Mouse (Mus musculus) urinary bladder, postnatal 25 days (tissue): ENCODE data around the gene Ugt1a8.

Experiments
- DNase-seq: peaks from one replicate; pipeline ENCODE4 v3.0.0; 2022; ENCODE audit warnings: low spot score

Gene Ugt1a8

DNA sequence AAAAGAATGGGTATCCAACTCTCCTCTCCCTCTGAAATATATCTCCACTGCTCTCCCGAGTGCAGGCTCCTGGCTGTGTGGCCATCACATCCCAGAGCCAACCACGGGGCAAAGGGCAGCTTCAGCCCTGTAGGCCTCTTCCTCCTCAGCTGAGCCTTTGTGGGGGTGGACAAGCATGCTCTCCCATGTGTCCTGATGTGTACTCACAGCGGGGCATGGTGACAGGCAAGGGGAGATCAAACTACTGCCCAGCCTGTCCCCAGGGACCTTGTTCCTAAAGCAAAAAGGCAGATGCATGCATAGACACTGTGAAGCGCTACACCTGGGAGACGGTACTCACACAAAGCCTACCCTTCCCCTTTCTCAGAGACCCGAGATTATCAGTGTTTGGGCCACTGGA is 172.5 kb downstream of the Ugt1a8 start:
- DNase-seq, result no peak

DNA sequence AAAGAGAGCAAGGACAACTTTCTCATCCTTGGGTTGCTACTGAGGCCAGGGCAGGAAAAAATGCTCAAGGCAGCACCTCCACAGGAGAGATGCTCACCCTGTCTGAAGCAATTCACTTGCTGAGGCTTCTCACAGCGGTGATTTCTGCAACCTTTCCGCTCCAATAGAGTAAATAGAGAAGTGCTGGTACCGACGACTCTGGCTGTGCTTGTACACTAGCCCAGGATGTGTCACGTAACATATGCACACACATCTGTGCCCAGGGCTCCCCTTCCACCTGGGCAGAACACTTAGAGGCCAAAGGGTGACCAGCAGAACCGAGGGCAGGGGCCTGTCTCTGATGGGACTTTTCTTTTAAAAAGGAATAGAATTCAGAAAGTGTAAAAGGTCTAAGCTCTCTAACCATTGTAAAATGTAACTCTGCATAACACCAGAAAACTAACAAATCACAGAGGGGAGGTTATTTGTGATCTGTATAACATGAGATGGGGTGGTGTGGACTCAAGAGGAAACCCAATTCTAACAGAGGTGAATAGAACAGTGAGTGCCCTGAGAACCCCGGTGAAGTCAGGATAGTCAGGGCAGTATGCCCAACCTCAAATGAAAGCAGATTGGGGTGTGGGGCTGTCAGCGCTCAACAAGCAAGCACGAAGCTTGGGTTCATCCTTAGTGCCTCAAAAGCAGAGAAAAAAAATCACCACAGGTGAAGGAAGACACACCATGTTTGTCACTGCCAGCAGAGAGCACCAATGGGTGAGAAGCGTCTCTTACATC is 173.2 kb downstream of the Ugt1a8 start:
- no peak for DNase-seq

DNA sequence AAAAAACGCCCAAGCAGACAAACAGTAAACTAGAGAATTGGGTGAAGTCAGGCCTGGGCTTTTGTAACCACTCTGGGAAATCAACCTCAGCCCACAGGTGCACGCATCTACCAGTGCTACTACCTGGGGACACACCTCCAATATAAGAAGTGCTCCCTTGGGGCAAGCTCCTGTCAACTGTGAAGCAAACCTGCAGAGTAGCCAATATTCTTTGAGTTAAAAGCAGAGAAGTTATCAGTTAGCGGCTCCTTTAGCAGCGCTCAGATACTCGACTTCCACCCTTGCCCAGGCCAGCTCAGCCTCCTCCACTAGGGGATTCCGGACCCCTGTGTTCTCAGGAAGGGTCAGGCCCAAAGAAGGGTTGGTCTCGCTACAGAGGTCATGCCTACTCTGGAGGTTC is 174.1 kb downstream of the Ugt1a8 start:
- DNase-seq, result peak; percentile 57

DNA sequence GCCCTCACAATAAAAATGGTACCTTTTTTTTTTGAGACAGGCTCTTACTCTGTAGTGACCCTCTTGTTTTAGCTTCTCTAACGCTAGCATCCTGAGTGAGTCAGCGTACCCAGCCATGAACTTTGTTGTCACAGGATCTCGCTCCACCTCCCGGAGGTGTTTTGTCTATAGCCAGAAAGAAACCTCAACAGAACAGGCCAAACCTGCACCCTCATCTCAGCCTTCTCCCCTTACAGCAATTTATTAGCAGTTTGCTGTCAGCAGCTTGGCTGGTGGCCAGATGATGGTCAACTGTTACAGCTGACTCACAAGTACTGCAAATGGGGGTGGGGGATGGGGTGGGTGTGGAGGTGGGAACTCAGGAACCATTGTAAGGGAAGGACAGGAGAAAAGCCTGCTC is 174.6 kb downstream of the Ugt1a8 start:
- DNase-seq, result peak; percentile 99

DNA sequence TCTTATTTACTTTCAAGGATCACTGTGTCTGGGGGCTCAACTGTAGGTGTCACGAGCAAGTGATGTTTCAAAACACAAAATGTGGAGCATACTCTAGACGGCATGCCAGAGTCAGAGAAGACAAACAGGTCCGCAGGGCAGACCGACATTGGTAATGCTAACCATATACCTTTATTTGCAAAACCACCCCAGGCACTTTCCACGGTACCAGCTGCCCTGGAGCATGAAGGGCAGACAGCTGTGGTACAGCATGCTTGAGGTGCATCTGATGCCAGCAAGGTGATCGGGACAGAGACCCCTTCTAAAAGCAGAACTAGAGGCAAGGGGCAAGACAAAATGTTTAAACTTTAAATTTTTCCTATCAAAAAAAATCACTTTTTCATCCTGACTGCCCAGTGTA is 175.3 kb downstream of the Ugt1a8 start:
- no peak for DNase-seq

DNA sequence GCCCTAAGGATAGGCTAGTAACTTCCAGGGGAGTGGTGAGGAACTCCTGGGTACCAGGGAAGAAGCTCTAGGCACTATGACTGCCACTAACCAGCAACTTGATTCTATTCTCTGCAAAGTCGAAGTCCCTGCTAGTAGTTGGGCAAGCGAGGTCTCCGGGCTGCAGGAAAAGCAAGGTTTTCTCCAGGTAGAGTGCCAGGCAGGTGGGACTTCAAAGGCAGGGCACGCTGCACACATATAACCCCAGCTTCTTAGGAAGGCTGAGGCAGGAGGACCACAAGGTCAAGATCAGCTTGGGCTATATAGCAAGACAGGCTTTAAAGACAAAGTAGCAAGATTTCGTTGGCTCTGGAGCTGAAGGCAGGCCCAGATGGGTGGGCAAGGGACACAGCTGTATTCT is 176.2 kb downstream of the Ugt1a8 start:
- no peak for DNase-seq

DNA sequence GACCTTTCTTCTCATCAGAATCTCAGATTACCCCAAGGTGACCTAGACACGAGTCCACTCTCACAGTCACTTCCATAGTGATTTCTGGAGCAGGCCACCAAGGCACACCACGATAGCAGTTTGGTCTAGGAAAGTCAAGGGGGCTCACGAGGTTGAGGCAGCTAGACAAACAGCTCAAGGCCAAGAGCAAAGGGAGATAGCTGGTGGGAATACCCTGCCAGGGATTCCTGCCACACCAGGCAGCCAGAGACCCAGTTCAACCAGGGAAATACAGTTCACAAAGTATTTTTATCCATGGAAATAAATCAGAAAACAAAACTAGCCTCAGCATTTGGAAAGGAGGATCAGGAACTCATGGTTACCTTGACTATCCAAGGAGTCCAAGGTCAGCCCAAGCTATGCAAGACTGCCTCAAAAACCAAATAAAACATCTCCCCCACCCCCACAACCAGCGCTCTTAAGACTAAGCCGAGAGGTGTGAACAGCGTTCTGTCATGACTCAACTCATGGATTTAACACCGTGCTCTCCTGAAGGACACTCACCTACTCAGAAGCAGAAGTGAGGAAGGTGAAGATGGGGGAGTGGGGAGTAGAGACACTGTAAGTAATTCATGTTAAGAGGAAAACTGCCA is 176.7 kb downstream of the Ugt1a8 start:
- no peak for DNase-seq

DNA sequence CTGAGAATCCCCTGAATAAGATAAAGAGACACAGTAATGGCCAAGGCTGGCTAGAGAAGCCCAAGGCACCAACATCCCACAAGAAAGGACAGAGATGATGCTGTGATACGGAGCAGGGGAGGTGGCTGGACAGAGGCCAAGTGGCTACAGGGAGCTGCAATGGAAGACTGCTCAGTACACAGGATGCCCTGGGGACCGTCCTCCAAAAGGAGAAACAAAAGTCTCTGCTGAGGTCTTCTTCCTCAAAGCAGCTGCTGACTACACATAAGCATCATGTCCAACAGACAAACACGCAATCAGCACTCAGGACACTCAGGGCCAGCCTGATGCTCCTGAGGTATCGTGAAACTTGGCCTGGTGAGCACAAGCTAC is 177.2 kb downstream of the Ugt1a8 start:
- no peak for DNase-seq

DNA sequence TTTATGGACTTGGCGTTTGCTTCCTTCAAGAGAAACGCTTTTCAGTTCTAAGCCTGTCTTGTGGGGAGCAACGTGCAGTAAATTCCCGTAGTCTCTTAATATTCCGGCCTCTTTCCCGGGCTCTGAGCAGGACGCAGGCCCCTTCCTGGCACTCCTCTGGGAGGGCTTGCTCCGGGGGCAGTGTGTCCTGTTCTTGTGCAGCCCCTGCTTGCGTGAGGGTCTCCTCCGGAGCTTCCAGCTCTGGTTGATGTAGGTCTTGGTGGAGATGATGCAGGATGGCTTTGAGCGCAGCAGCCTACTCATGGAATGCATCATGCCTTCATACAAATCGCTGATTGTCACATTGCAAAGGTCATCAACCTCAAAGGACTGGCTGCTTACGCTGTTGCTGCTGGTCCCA is 178.5 kb downstream of the Ugt1a8 start:
- DNase-seq, result no peak

DNA sequence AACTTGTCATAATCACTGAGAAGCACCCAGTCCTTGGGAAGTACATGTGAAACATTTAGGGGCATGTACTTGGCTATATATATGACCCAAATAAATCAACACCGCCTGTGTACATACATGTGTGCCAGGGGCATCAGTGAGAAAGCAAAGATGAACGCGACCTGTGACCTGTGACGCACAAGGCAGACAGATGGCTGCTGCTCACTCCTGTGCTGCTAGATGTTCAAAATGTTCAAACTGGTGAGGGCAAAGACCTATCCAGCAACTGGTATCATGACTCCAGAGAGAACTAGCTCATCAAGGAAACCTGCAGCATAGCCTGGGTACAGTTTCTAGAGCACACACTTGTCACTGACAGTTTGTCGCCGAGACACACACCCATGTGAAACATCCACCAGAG is 179.9 kb downstream of the Ugt1a8 start:
- DNase-seq, result no peak

DNA sequence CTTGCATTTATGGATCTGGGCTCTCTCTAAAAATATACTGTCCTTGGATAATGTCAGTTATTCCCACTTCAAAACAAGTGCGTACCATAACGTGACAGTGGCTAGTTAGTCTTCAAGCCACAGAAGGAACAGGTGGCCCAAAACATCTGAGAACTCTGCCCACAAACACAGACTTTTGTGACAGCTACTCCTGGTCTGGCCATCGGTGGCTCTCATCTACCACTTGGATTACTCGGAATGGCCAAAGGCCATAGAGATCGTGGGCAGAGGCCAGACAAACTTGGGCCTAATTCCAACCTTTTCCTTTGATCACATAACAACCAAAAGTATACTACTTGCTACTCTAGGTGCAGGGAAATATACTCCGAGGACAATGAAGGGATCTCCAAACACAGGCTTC is 180.5 kb downstream of the Ugt1a8 start:
- DNase-seq, result no peak
